Mouse (Mus musculus): ENCODE results near the gene Ip6k3. TPM values are rescaled to one million over a fixed set of nuclear protein-coding genes. Genes with fewer than 3 reads are reported as not detected.

Ip6k3 gene
- polyA plus RNA-seq, 1 experiment from 2014 or later: 0.26 TPM

DNA sequence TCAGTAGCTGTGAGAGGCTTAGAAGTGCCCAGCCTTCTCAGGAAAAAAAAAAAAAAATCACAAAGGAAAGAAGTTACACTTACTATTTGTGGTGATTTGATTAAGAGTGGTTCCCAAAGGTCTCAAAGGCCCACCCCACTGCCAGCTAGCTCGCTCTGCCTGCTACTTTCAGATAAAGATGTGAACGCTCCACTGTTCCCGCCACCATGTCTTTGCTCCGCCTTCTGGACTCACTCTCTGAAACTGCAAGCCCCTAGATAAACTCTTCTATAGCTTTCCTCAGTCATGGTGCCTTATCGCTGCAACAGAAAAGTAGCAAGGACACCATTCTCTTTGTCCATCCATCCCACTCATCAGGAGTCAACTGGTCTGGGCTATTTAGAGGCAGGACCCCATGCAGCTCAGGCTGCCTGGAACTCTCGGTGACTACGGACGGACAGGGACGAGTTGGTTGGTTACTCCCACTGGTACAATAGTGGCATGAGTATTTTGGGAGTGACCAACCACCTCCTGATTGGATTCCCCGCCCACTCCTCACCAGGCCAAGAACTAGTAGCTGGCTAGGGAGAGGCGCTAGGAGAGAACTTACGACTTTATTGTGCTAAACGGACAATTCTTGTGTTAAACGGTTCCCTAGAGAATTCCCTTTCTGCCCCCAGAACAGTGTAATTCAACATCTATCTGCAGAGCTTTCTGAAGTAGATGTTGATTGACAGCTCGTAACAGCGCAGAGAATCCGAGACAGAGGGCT is 11.0 kb upstream of the Ip6k3 start:
- no peaks in the 10 kb centered on the region for H3K36me3 ChIP-seq (ENCODE audit: control insufficient read depth, insufficient read depth, low read length)
- no peaks in the 10 kb centered on the region for H3K9me3 ChIP-seq (replicated peaks; ENCODE audit: control insufficient read depth, low read length)
- H3K27me3 ChIP-seq (ENCODE audit: control insufficient read depth, insufficient read depth, low read length): no peaks in the 10 kb centered on the region
- no peaks in the 10 kb centered on the region for H3K4me1 ChIP-seq (ENCODE audit: control insufficient read depth, insufficient read depth, low read length)
- no peak overlapping the region for H3K27ac ChIP-seq (ENCODE audit: low read depth, low read length)
- ATAC-seq (replicated peaks; ENCODE audit: insufficient number of reproducible peaks, low FRiP score, low TSS enrichment): no peak
- H3K9ac ChIP-seq (ENCODE audit: low read depth, low read length): no peak overlapping the region
- no peak overlapping the region for H3K4me3 ChIP-seq (ENCODE audit: low read depth, low read length)
- WGBS (ENCODE audit: insufficient replicate concordance): 80% methylated on average over 17 of the region's 17 CpGs
- H3K4me2 ChIP-seq: no peak overlapping the region

DNA sequence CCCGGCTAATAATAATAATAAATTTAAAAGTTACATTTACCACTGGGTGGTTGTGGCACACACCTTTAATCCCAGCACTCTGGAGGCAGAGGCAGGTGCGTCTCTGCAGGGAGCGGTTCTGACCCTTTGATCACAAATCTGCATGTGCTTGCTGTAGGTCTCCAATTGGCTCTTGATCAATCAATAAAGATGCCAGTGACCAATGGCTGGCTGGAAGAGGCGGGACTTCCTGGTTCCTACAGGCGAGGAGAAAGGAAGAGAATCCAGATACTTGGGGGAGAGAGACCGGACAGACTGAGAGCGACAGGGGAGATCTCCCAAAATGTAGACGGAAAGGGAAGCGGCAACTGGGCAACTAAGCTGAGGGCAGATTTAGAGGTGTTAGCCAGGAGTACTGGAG is 10.4 kb upstream of the Ip6k3 start:
- H3K9me3 ChIP-seq (replicated peaks; ENCODE audit: control insufficient read depth, low read length): no peaks in the 10 kb centered on the region
- 89% methylated on average over 9 of the region's 9 CpGs for WGBS (ENCODE audit: insufficient replicate concordance)
- H3K9ac ChIP-seq (ENCODE audit: low read depth, low read length): no peak overlapping the region
- H3K4me2 ChIP-seq: no peak overlapping the region
- no peaks in the 10 kb centered on the region for H3K4me1 ChIP-seq (ENCODE audit: control insufficient read depth, insufficient read depth, low read length)
- ATAC-seq (replicated peaks; ENCODE audit: insufficient number of reproducible peaks, low FRiP score, low TSS enrichment): no peak
- H3K27me3 ChIP-seq (ENCODE audit: control insufficient read depth, insufficient read depth, low read length): no peaks in the 10 kb centered on the region
- H3K27ac ChIP-seq (ENCODE audit: low read depth, low read length): no peak overlapping the region
- H3K4me3 ChIP-seq (ENCODE audit: low read depth, low read length): no peak overlapping the region
- H3K36me3 ChIP-seq (ENCODE audit: control insufficient read depth, insufficient read depth, low read length): no peaks in the 10 kb centered on the region

DNA sequence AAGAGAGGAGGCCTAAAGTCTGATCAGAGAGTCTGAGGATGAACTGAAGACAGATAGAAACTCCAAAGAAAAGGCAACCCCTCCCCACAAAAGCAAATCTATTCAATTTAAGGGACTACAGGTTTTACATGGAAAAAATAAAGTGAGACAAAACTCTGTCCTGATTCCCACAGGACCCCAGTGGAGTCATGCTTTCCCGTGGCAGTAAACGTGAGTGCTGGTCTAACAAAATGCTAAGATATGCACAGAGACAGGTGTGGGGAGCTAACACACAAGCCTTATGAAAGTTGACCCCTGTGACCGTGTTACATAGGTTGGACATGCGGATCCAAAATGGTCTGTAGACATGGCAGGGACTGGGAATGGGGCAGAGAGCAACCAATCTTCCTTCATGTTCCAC is 9.2 kb upstream of the Ip6k3 start:
- no peak overlapping the region for H3K9ac ChIP-seq (ENCODE audit: low read depth, low read length)

DNA sequence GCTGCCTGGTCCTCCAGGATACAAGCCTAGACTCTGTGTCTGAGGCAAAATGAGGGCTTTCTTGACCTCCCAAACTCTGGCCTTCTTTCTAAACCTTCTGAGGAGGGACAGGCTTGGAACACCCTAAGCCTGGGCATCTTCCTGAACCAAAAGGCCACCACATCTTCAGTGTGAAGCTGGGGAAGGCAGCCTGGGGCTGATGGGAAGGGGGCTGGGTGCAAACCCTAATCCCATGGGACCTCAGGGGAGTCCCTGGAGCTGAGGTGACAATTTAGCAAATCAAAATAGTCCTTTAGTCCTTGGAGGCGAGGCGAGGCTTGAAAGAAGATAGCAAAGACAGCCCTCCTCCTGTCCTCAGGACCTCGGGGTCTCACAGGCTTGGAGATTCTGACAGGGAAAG is 8.7 kb upstream of the Ip6k3 start:
- H3K27ac ChIP-seq (ENCODE audit: low read depth, low read length): no peak overlapping the region

More for the DNA sequence above, 9.2 kb upstream of the Ip6k3 start:
- ATAC-seq (replicated peaks; ENCODE audit: insufficient number of reproducible peaks, low FRiP score, low TSS enrichment): no peak
- no peaks in the 10 kb centered on the region for H3K36me3 ChIP-seq (ENCODE audit: control insufficient read depth, insufficient read depth, low read length)
- no peak overlapping the region for H3K4me2 ChIP-seq
- H3K4me1 ChIP-seq (ENCODE audit: control insufficient read depth, insufficient read depth, low read length): no peaks in the 10 kb centered on the region
- no peak overlapping the region for H3K4me3 ChIP-seq (ENCODE audit: low read depth, low read length)
- WGBS (ENCODE audit: insufficient replicate concordance): 87% methylated on average over 4 of the region's 4 CpGs
- H3K9me3 ChIP-seq (replicated peaks; ENCODE audit: control insufficient read depth, low read length): no peaks in the 10 kb centered on the region
- H3K27ac ChIP-seq (ENCODE audit: low read depth, low read length): no peak overlapping the region
- no peaks in the 10 kb centered on the region for H3K27me3 ChIP-seq (ENCODE audit: control insufficient read depth, insufficient read depth, low read length)

DNA sequence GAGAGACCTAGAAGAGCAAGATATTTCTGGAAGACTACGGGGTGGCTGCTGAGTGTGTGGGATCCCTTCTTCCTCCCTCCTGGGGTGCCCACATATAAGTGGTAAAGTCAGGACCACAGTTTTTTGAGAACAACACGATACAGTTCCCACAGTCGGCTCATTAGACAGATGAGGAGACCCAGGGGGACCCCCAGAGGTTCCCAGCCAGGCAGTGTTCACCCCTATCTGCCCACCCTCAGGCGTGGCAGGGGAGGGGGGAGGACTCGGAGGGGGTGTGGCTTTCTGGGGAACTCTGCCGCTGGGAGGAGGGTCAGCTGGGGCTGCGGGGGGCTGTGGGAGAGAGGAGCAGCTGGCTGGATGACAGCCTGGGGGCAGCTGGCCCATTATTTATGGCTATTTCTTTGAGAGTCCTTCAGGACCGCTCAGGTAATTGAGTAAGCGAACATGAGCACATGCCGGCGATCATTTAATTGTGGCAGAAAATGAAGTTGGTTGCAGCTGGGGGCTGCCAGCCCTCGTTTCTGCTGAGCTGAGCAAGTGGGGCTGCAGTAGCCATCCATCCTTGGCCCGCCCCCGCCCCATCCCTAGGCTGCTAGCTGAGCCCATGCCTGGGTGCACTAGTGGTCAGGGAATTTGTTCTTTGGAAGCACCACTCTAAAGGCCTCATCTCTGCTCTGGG is 7.7 kb upstream of the Ip6k3 start:
- Histone ChIP-seq H3K9ac (ENCODE audit: low read depth, low read length) (no peak overlapping the region), H3K4me2 (no peak overlapping the region), H3K36me3 (ENCODE audit: control insufficient read depth, insufficient read depth, low read length) (no peaks in the 10 kb centered on the region), H3K4me1 (ENCODE audit: control insufficient read depth, insufficient read depth, low read length) (no peaks in the 10 kb centered on the region), H3K9me3 (replicated peaks; ENCODE audit: control insufficient read depth, low read length) (no peaks in the 10 kb centered on the region), H3K27ac (ENCODE audit: low read depth, low read length) (no peak overlapping the region), H3K4me3 (ENCODE audit: low read depth, low read length) (no peak overlapping the region), H3K27me3 (ENCODE audit: control insufficient read depth, insufficient read depth, low read length) (no peaks in the 10 kb centered on the region)
- WGBS (ENCODE audit: insufficient replicate concordance): 48% methylated on average over 14 of the region's 14 CpGs
- ATAC-seq (replicated peaks; ENCODE audit: insufficient number of reproducible peaks, low FRiP score, low TSS enrichment): 0 out of 2 replicates have a peak, but pooled peaks have one; percentile 15

More for the DNA sequence above, 8.7 kb upstream of the Ip6k3 start:
- ATAC-seq (replicated peaks; ENCODE audit: insufficient number of reproducible peaks, low FRiP score, low TSS enrichment): no peak
- Histone ChIP-seq H3K4me2 (no peak overlapping the region), H3K9ac (ENCODE audit: low read depth, low read length) (no peak overlapping the region), H3K4me1 (ENCODE audit: control insufficient read depth, insufficient read depth, low read length) (no peaks in the 10 kb centered on the region), H3K27me3 (ENCODE audit: control insufficient read depth, insufficient read depth, low read length) (no peaks in the 10 kb centered on the region), H3K4me3 (ENCODE audit: low read depth, low read length) (no peak overlapping the region), H3K9me3 (replicated peaks; ENCODE audit: control insufficient read depth, low read length) (no peaks in the 10 kb centered on the region), H3K36me3 (ENCODE audit: control insufficient read depth, insufficient read depth, low read length) (no peaks in the 10 kb centered on the region)
- 62% methylated on average over 3 of the region's 3 CpGs for WGBS (ENCODE audit: insufficient replicate concordance)

DNA sequence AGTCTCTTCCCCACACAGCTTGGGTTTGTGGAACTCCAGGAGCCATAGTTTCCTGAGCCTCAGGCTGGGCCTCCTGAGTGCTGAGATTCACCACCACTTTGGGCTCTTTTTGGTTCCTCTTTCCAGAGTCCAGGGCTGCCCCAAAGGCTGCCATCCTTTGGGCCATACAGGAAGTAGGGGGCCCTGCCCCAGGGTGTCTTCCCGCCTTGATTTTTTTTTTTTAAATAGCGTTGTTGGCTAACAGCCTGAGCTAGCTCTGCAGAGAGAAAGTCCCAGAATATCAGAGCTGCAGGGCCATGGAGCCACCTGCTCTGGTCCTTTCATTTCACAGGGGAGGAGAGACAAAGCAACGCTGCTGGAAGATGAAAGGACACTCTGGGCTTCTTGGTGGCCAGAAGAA is 6.1 kb upstream of the Ip6k3 start:
- H3K4me1 ChIP-seq (ENCODE audit: control insufficient read depth, insufficient read depth, low read length): no peaks in the 10 kb centered on the region
- no peak overlapping the region for H3K4me3 ChIP-seq (ENCODE audit: low read depth, low read length)
- 66% methylated on average over 3 of the region's 3 CpGs for WGBS (ENCODE audit: insufficient replicate concordance)
- no peak overlapping the region for H3K4me2 ChIP-seq
- no peak for ATAC-seq (replicated peaks; ENCODE audit: insufficient number of reproducible peaks, low FRiP score, low TSS enrichment)
- H3K27me3 ChIP-seq (ENCODE audit: control insufficient read depth, insufficient read depth, low read length): no peaks in the 10 kb centered on the region
- no peak overlapping the region for H3K27ac ChIP-seq (ENCODE audit: low read depth, low read length)
- no peaks in the 10 kb centered on the region for H3K36me3 ChIP-seq (ENCODE audit: control insufficient read depth, insufficient read depth, low read length)
- H3K9ac ChIP-seq (ENCODE audit: low read depth, low read length): no peak overlapping the region
- H3K9me3 ChIP-seq (replicated peaks; ENCODE audit: control insufficient read depth, low read length): no peaks in the 10 kb centered on the region

DNA sequence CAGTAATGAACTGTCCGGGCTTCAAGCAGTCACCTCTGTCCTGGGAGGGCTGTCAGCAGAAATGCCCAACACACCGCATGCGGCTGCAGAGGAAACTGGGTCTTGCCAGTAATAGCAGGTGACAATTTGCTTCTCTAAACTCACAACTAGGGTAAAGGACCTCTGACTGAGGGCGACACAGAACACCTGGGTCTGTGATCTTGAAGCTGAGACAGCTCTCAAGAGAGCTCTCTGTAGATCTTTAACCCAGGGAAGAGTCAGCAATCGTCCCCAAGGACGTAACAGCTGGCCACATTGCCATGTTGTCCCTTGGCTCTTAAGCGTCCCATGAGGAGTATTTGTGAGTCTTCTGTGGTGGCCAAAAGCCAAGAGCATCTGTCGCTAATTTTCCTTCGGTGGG is 4.9 kb upstream of the Ip6k3 start:
- Histone ChIP-seq H3K27ac (ENCODE audit: low read depth, low read length) (no peak overlapping the region), H3K4me3 (ENCODE audit: low read depth, low read length) (no peak overlapping the region), H3K36me3 (ENCODE audit: control insufficient read depth, insufficient read depth, low read length) (no peaks in the 10 kb centered on the region), H3K9me3 (replicated peaks; ENCODE audit: control insufficient read depth, low read length) (no peaks in the 10 kb centered on the region), H3K4me1 (ENCODE audit: control insufficient read depth, insufficient read depth, low read length) (no peaks in the 10 kb centered on the region), H3K27me3 (ENCODE audit: control insufficient read depth, insufficient read depth, low read length) (no peaks in the 10 kb centered on the region), H3K9ac (ENCODE audit: low read depth, low read length) (no peak overlapping the region), H3K4me2 (no peak overlapping the region)
- 75% methylated on average over 9 of the region's 9 CpGs for WGBS (ENCODE audit: insufficient replicate concordance)
- ATAC-seq (replicated peaks; ENCODE audit: insufficient number of reproducible peaks, low FRiP score, low TSS enrichment): no peak

DNA sequence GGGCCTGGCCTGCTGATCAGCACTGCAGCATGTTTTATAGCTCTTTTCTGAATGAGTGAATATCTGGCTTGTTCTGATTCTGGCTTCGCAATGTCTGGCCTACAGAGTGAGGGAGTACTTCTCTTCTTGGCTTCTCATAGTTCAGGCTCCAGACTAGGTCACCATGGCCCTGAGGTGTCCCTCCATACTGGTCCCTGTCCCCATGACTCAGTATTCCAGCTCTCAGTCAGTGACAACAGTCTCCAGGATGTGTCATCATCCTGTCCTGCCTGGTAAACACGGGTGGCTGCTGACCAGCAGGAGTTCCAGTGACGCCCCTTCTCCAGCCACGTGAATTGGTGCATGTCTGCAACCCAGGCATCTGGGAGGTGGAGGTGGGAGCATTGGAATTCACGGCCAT is 3.5 kb upstream of the Ip6k3 start:
- 64% methylated on average over 5 of the region's 5 CpGs for WGBS (ENCODE audit: insufficient replicate concordance)
- no peaks in the 10 kb centered on the region for H3K9me3 ChIP-seq (replicated peaks; ENCODE audit: control insufficient read depth, low read length)
- H3K4me2 ChIP-seq: no peak overlapping the region
- H3K4me1 ChIP-seq (ENCODE audit: control insufficient read depth, insufficient read depth, low read length): no peaks in the 10 kb centered on the region
- H3K9ac ChIP-seq (ENCODE audit: low read depth, low read length): no peak overlapping the region
- no peaks in the 10 kb centered on the region for H3K36me3 ChIP-seq (ENCODE audit: control insufficient read depth, insufficient read depth, low read length)
- no peaks in the 10 kb centered on the region for H3K27me3 ChIP-seq (ENCODE audit: control insufficient read depth, insufficient read depth, low read length)
- no peak overlapping the region for H3K27ac ChIP-seq (ENCODE audit: low read depth, low read length)
- no peak overlapping the region for H3K4me3 ChIP-seq (ENCODE audit: low read depth, low read length)
- no peak for ATAC-seq (replicated peaks; ENCODE audit: insufficient number of reproducible peaks, low FRiP score, low TSS enrichment)

Data from heart, embryonic 11.5 days (tissue).